Mouse (Mus musculus) heart, embryonic 15.5 days (tissue): ENCODE results near the gene Lbhd2. TPM values are rescaled to one million over a fixed set of nuclear protein-coding genes. Genes with fewer than 3 reads are reported as not detected.

ENCODE experiments used
- ATAC-seq: fragments of 200-750 bp; cut with Nextera tagmentation; replicated peaks from 2 replicates; pipeline ENCODE4 v1.8.0; 2017; ENCODE audit warnings: low read depth, moderate TSS enrichment; ENCODE audit not compliant: insufficient number of reproducible peaks, insufficient read depth, low FRiP score
- H3K27ac ChIP-seq: fragments of 300-500 bp; sonication (generic); 2 replicates; pipeline ENCODE4 v1.5.1; 2015; ENCODE audit warnings: mild to moderate bottlenecking, inconsistent platforms
- H3K27me3 ChIP-seq: fragments of 300-500 bp; sonication (generic); 2 replicates; pipeline ENCODE4 v1.6.1; 2015; ENCODE audit warnings: inconsistent platforms
- H3K36me3 ChIP-seq: fragments of 300-500 bp; sonication (generic); 2 replicates; pipeline ENCODE4 v1.6.1; 2015; ENCODE audit warnings: mild to moderate bottlenecking, inconsistent platforms
- H3K4me1 ChIP-seq: fragments of 300-500 bp; sonication (generic); replicated peaks from 2 replicates; pipeline ENCODE4 v1.6.1; 2015; ENCODE audit warnings: inconsistent platforms
- H3K4me2 ChIP-seq: fragments of 300-500 bp; sonication (generic); 2 replicates; pipeline ENCODE4 v1.6.1; 2015; ENCODE audit warnings: inconsistent platforms, mild to moderate bottlenecking, moderate library complexity
- H3K4me3 ChIP-seq: fragments of 300-500 bp; sonication (generic); 2 replicates; pipeline ENCODE4 v1.5.1; 2015; ENCODE audit warnings: mild to moderate bottlenecking, inconsistent platforms
- H3K9ac ChIP-seq: fragments of 300-500 bp; sonication (generic); 2 replicates; pipeline ENCODE4 v1.6.1; 2015; ENCODE audit warnings: mild to moderate bottlenecking, inconsistent platforms
- H3K9me3 ChIP-seq: fragments of 300-500 bp; sonication (generic); replicated peaks from 2 replicates; pipeline ENCODE4 v1.6.1; 2016; ENCODE audit warnings: inconsistent platforms
- WGBS: fragments of 180-500 bp; shearing (Covaris S2); methylation state at CpG from one replicate; pipeline ENCODE4 v1.1.7; 2015; ENCODE audit warnings: mixed read lengths; 5-methylcytosine and 5-hydroxymethylcytosine counted together
- polyA plus RNA-seq: library from polyadenylated mRNA; unstranded; fragments of >200 nt; fragmentation: Nextera tagmentation; extraction: Ambion mirVana; gene quantifications from 2 replicates; pipeline ENCODE4 v1.2.1, GENCODE M21; 2015

Gene Lbhd2
- polyA plus RNA-seq, 1 experiment from 2014 or later: 0.45 TPM

GRCm38 (mm10) chr12:111376826-111377331, 29.7 kb upstream of the Lbhd2 start:
- peak overlapping the region; percentile 89 for H3K4me2 ChIP-seq
- H3K27me3 ChIP-seq: 0 out of 2 replicates have a peak, but pooled peaks cover 2% of the 10 kb centered on the region
- peak; percentile 32 for ATAC-seq
- peaks cover 41% of the 10 kb centered on the region for H3K4me1 ChIP-seq
- H3K36me3 ChIP-seq: no peaks in the 10 kb centered on the region
- peak overlapping the region; percentile 97 for H3K9ac ChIP-seq
- H3K9me3 ChIP-seq: no peaks in the 10 kb centered on the region
- under 1% methylated on average over 49 of the region's 49 CpGs for WGBS
- H3K4me3 ChIP-seq: peak overlapping the region; percentile 95
- H3K27ac ChIP-seq: peak overlapping the region; percentile 97

- Histone ChIP-seq H3K9me3 (no peaks in the 10 kb centered on the region), H3K27me3 (0 out of 2 replicates have a peak, but pooled peaks cover 2% of the 10 kb centered on the region), H3K4me3 (peak within 1 kb of the TSS; percentile 95), H3K27ac (peak within 1 kb of the TSS; percentile 97), H3K36me3 (no peaks in the 10 kb centered on the region), H3K4me2 (peak within 1 kb of the TSS; percentile 89), H3K9ac (peak within 1 kb of the TSS; percentile 97), H3K4me1 (peaks cover 39% of the 10 kb centered on the region)
- peak; percentile 94 for ATAC-seq
- WGBS: under 1% methylated on average over 90 of the region's 94 CpGs
Observed at GRCm38 (mm10) chr12:111377376-111377973, 29.1 kb upstream of the Lbhd2 start, which contains the start of gene Cdc42bpb. Cdc42bpb (minus strand) TSS chr12:111377718.

- H3K36me3 ChIP-seq: no peaks in the 10 kb centered on the region
- peaks cover 39% of the 10 kb centered on the region for H3K4me1 ChIP-seq
- peak overlapping the region; percentile 95 for H3K4me3 ChIP-seq
- no peaks in the 10 kb centered on the region for H3K9me3 ChIP-seq
- 0 out of 2 replicates have a peak, but pooled peaks cover 2% of the 10 kb centered on the region for H3K27me3 ChIP-seq
- WGBS: under 1% methylated on average over 32 of the region's 32 CpGs
- H3K4me2 ChIP-seq: peak overlapping the region; percentile 89
- peak overlapping the region; percentile 97 for H3K27ac ChIP-seq
- ATAC-seq: peak; percentile 50
- H3K9ac ChIP-seq: peak overlapping the region; percentile 97
Observed at GRCm38 (mm10) chr12:111377986-111378490, 28.6 kb upstream of the Lbhd2 start.

GRCm38 (mm10) chr12:111378812-111379211, 27.8 kb upstream of the Lbhd2 start:
- Histone ChIP-seq H3K27me3 (0 out of 2 replicates have a peak, but pooled peaks cover 2% of the 10 kb centered on the region), H3K27ac (peak overlapping the region; percentile 3; the same call in 1 of the 2 replicates), H3K9ac (no peak overlapping the region), H3K4me3 (0 out of 2 replicates have a peak overlapping the region, but pooled peaks have one; percentile 95), H3K4me1 (peaks cover 34% of the 10 kb centered on the region), H3K4me2 (peak overlapping the region; percentile 89), H3K9me3 (no peaks in the 10 kb centered on the region), H3K36me3 (no peaks in the 10 kb centered on the region)
- 73% methylated on average over 12 of the region's 12 CpGs for WGBS
- no peak for ATAC-seq

- Histone ChIP-seq H3K4me1 (peaks cover 15% of the 10 kb centered on the region), H3K27ac (peak overlapping the region; percentile 75), H3K4me2 (0 out of 2 replicates have a peak overlapping the region, but pooled peaks have one; percentile 10), H3K9me3 (no peaks in the 10 kb centered on the region), H3K9ac (no peak overlapping the region), H3K27me3 (no peaks in the 10 kb centered on the region), H3K36me3 (no peaks in the 10 kb centered on the region), H3K4me3 (no peak overlapping the region)
- no peak for ATAC-seq
- 69% methylated on average over 13 of the region's 13 CpGs for WGBS
Observed at GRCm38 (mm10) chr12:111385883-111386641, 20.5 kb upstream of the Lbhd2 start.

- H3K27ac ChIP-seq: peak overlapping the region; percentile 75
- WGBS: 24% methylated on average over 8 of the region's 8 CpGs
- H3K4me1 ChIP-seq: peaks cover 15% of the 10 kb centered on the region
- no peaks in the 10 kb centered on the region for H3K36me3 ChIP-seq
- H3K27me3 ChIP-seq: no peaks in the 10 kb centered on the region
- ATAC-seq: peak; percentile 89
- no peak overlapping the region for H3K4me3 ChIP-seq
- no peaks in the 10 kb centered on the region for H3K9me3 ChIP-seq
- 0 out of 2 replicates have a peak overlapping the region, but pooled peaks have one; percentile 10 for H3K4me2 ChIP-seq
- H3K9ac ChIP-seq: no peak overlapping the region
Observed at GRCm38 (mm10) chr12:111386642-111387120, 19.9 kb upstream of the Lbhd2 start.

- Histone ChIP-seq H3K27me3 (no peaks in the 10 kb centered on the region), H3K9me3 (no peaks in the 10 kb centered on the region), H3K4me2 (0 out of 2 replicates have a peak overlapping the region, but pooled peaks have one; percentile 10), H3K36me3 (no peaks in the 10 kb centered on the region), H3K9ac (no peak overlapping the region), H3K4me1 (peaks cover 13% of the 10 kb centered on the region), H3K27ac (peak overlapping the region; percentile 75), H3K4me3 (no peak overlapping the region)
- 71% methylated on average over 4 of the region's 4 CpGs for WGBS
- ATAC-seq: no peak
Observed at GRCm38 (mm10) chr12:111387146-111387545, 19.5 kb upstream of the Lbhd2 start.

GRCm38 (mm10) chr12:111394008-111394407, 12.6 kb upstream of the Lbhd2 start:
- no peak overlapping the region for H3K4me2 ChIP-seq
- peaks cover 11% of the 10 kb centered on the region for H3K4me1 ChIP-seq
- WGBS: 78% methylated on average over 6 of the region's 6 CpGs
- no peaks in the 10 kb centered on the region for H3K27me3 ChIP-seq
- no peaks in the 10 kb centered on the region for H3K36me3 ChIP-seq
- no peak overlapping the region for H3K27ac ChIP-seq
- H3K4me3 ChIP-seq: no peak overlapping the region
- H3K9ac ChIP-seq: no peak overlapping the region
- ATAC-seq: no peak
- no peaks in the 10 kb centered on the region for H3K9me3 ChIP-seq

- ATAC-seq: no peak
- Histone ChIP-seq H3K9me3 (no peaks in the 10 kb centered on the region), H3K9ac (no peak overlapping the region), H3K27ac (peak overlapping the region; percentile 21; the same call in 1 of the 2 replicates), H3K27me3 (peaks cover 8% of the 10 kb centered on the region; the same call in 1 of the 2 replicates), H3K4me3 (no peak overlapping the region), H3K4me2 (no peak overlapping the region), H3K36me3 (no peaks in the 10 kb centered on the region), H3K4me1 (peaks cover 15% of the 10 kb centered on the region)
- WGBS: 49% methylated on average over 5 of the region's 5 CpGs
Observed at GRCm38 (mm10) chr12:111396997-111397396, 9.6 kb upstream of the Lbhd2 start.

- H3K4me3 ChIP-seq: no peak overlapping the region
- peaks cover 21% of the 10 kb centered on the region for H3K27me3 ChIP-seq
- WGBS: 21% methylated on average over 15 of the region's 15 CpGs
- H3K36me3 ChIP-seq: no peaks in the 10 kb centered on the region
- H3K9ac ChIP-seq: no peak overlapping the region
- ATAC-seq: 0 out of 2 replicates have a peak, but pooled peaks have one; percentile 45
- H3K9me3 ChIP-seq: no peaks in the 10 kb centered on the region
- H3K4me1 ChIP-seq: peaks cover 19% of the 10 kb centered on the region
- H3K4me2 ChIP-seq: 0 out of 2 replicates have a peak overlapping the region, but pooled peaks have one; percentile 14
- H3K27ac ChIP-seq: no peak overlapping the region
Observed at GRCm38 (mm10) chr12:111401454-111402184, 5.0 kb upstream of the Lbhd2 start.
